Mouse (Mus musculus) adrenal gland, adult 8-10 months (tissue): ENCODE data around the gene Bnc2. TPM values are rescaled to one million over a fixed set of nuclear protein-coding genes. Genes with fewer than 3 reads are reported as not detected.

Source experiments
- DNase-seq: peaks from one replicate; pipeline ENCODE4 v3.0.0; 2022
- total RNA-seq, 4 experiments: library from RNA; stranded (reverse); gene quantifications; 2 replicates each; pipeline ENCODE4 v1.2.4; 2022

The Bnc2 gene
- total RNA-seq, 4 experiments from 2014 or later, result 11.9 to 18.9 (median 15.8) TPM

DNA sequence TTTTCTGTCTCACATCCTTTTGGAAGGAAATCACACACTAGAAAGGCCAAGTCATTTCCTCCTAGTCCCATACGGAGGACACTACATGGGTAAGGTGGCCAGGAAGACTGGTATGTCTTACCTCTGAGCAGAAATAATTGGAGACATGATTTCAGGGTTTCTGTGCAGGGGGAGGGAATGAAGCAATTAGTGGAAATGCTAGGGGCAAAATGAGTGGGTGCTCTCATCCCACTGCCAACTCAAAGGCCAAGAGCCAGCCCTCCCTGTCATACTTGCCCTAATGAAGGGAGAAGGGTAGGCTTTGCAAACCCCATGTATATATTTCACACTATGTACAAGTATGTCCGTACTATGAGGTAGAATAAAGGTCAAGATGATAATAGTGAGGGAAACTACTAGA lies 263.6 kb downstream of the Bnc2 start:
- no peak for DNase-seq

GRCm38 (mm10) chr4:84407328-84408028 lies 267.6 kb downstream of the Bnc2 start:
- DNase-seq, result peak; percentile 18

DNA sequence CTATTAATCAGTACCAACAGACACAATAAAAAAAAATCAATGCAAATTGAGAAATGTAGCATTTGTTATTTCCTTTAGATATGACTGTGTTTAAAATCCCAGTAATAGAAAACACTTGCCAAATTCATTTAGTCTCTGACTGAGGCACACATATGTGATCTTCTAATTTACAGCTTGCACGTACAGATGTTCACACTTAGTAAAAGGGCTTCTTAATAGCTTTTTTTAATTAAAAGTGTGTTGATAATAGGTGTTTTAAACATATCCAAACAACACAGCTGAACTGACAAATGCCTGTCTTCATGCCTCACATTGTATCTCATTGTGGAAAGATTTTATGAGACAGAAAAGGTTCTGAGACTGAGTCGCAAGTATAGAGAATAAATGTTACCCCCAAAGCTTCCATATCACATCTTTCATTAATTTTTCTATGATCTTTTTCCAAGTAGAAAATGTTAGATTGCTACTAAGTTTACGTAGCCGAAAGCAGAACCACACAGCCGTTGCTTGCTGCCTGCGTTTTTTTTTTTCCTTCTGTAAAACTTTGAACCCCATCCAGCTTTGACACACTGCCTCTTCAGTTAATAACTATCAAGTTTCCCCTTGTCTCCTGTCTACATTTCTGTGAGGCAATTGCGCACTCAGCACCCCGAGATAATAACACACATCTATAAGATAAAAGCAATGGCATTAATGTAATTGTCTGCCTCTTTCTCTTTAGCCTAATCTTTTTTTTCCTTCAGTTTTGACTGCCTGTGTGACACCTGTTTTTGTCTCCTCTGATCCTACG lies 271.5 kb downstream of the Bnc2 start:
- no peak for DNase-seq

DNA sequence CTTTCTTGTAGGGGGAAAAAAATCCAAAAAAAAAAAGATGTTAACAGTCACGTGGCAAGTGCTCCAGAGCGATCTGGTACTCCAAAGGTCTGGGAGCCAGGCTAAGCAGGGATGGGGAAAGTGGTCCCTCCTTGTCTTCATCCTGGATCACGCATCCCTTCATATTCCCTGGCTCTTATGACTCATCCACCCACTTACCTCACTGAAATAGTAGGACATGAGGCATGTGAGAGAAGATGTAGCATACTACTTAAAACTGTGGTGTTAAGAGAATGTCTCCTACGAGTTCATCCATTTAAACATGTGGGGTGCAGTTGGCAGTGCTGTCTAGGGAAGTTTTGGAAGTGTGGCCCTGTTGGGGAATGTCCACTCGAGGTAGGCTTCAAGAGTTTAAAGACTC lies 286.1 kb downstream of the Bnc2 start:
- no peak for DNase-seq

GRCm38 (mm10) chr4:84385156-84385555 lies 289.9 kb downstream of the Bnc2 start:
- DNase-seq, result no peak

- DNase-seq, result no peak
Measured at GRCm38 (mm10) chr4:84379289-84379688, 295.8 kb downstream of the Bnc2 start.

- DNase-seq, result no peak
Measured at GRCm38 (mm10) chr4:84377513-84377912, 297.6 kb downstream of the Bnc2 start.

DNA sequence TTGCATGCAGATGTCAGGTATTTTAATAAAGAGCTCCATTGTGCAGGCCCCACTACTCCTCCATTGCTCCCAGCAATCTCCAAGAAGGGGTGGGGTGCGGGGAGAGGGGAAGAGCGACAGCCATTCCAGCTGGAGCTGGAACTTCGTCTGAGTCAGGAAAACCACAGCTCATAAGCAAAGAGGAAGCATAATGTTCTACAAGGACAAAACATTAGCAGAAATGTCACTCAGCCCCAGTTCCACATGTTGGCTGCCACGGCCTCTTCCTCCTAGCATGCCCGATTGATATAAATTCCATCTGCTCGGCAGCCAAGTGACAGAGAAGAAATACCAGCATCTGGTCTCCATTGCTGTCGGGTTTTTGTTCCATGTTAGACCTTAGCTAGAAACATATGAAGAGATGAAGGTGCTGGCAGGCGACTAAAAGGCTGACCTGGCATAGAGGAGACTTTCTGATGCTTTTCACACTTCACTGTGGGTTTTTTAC lies 312.7 kb downstream of the Bnc2 start:
- no peak for DNase-seq

GRCm38 (mm10) chr4:84361165-84361564 lies 313.9 kb downstream of the Bnc2 start:
- DNase-seq, result no peak

DNA sequence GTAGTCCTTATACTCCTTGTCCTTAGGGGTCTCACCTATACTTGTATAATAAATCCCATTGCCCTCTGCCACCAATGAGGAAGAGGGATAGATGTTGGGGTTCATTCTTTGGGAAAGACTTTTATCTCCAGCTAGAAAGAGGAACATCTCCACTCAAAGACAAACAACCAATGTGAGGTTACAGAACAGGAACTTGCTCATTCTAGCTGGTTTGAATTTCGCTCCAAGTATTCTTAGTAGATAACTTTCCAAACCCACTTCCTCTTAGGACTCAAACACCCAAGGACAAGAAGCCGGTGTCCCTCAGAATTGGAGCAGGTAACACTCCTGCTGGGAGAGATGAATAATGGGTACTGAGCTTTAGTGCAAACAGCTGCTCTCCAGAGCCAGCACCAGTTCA lies 315.1 kb downstream of the Bnc2 start:
- DNase-seq, result no peak

DNA sequence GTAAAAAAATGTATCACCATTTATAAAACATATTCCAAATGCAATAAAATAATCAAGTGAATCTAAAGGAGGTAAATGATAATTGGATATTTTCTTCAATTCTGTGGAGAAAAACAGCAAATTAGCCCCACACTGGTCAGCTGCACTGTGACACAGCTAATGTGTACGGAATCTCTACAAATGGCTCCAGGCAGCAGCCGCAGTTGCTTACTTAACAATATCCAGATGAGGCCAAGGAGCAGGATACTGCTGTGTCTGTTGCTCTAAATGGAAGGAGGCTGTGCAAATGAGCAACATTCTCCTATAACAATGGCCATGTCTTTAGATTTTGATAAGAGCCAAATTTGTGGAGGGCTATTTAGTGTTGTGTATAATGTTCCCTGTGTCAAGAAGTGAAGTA lies 316.9 kb downstream of the Bnc2 start:
- DNase-seq, result no peak

DNA sequence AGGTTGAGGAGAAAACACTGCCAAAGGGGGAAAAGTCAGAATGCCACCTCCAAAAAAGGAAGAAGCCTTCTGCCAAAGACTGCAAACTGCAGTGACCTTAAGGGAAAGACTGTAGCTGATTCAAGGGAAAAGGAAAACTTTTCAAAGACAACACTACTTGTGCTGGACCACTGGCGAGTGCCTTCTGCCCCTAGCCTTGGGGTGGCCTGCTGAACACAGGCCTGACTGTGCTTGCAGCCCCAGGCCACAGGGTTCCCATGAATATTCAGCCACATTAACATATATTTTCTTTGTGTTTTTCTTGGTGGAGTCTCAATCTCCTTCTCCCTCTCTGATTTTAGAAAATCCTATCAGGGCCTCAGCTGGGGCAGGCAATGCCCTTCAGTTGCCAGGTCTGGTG lies 317.7 kb downstream of the Bnc2 start:
- no peak for DNase-seq

- DNase-seq, result no peak
Measured at GRCm38 (mm10) chr4:84356468-84357153, 318.5 kb downstream of the Bnc2 start.

DNA sequence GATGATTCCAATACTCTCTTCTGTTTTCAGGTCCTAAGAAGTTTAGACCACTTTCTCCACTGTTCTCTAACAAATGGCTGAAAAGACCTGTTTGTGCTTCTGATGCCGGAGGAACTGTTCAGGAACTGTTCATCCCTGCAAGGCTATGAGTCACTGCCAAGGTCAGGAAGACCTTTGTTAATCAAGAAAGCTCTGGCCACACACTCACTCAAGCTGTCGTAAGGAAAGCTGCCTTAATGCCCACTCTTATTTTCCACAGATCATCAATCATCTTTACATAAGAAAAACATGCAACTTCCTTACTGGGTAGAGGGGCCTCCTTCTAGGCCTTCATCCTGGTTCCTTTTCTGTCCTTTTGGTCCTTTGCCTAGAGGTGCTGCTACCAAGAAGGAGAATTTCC lies 322.4 kb downstream of the Bnc2 start:
- peak; percentile 20 for DNase-seq

GRCm38 (mm10) chr4:84349536-84349935 lies 325.5 kb downstream of the Bnc2 start:
- no peak for DNase-seq

- DNase-seq, result no peak
Measured at GRCm38 (mm10) chr4:84339172-84339571, 335.9 kb downstream of the Bnc2 start.

DNA sequence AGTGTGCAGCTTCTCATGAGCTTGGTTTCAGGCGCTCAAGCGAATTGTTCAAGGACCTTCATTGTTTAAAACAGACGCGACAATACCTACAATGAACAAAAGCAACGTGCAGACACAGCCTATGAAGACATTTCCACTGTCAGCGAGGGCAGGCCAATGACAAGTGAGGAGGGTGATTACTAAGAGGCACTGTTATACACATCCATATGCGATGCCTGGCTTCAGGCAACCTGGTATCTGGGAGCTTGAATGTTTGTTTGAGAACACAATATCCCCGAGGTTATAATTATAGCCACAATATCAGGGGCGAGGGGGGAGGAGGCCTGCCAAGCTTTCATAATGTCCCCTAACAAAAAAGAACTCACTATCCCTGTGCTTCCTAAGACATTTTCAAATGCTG lies 343.1 kb downstream of the Bnc2 start:
- no peak for DNase-seq

DNA sequence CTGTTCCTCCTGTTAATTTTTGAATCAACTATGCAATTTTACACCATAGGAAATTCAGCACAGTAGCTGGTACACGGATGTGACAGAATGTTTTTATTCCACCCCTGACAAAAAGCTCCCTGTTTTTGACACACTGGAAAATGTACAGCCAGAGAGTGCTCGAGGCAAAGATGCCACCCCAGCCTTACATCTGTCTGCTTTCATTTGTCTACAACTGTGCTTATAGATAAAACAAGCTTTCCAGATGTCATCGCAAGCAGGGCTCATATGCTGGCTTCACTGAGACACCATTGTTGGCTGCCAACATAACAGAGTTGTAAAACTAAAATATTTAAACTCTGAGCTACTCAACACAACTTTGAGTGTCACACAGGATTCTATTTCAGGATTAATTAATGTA lies 343.6 kb downstream of the Bnc2 start:
- no peak for DNase-seq

DNA sequence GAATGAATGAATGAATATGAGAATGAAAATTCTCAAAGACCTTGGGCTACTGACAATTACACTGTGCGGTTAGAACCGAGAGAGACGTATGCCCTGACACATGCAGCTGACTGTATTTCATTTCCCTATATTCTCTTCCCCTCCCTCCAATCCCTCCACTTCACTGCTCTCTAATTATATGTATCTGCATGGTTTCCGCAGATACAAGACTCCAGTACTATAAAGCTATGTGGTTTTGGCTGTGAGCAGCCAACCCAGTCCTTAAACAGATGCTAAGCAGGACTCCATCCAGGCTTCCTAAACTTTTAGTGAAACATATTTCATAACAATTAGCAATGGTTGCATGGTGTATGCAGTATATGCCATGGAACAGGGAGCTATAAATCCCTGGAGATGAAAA lies 344.6 kb downstream of the Bnc2 start:
- no peak for DNase-seq

GRCm38 (mm10) chr4:84329651-84330050 lies 345.4 kb downstream of the Bnc2 start:
- no peak for DNase-seq

- no peak for DNase-seq
Measured at GRCm38 (mm10) chr4:84324371-84324770, 350.7 kb downstream of the Bnc2 start.

- DNase-seq, result no peak
Measured at GRCm38 (mm10) chr4:84321598-84321997, 353.5 kb downstream of the Bnc2 start.

DNA sequence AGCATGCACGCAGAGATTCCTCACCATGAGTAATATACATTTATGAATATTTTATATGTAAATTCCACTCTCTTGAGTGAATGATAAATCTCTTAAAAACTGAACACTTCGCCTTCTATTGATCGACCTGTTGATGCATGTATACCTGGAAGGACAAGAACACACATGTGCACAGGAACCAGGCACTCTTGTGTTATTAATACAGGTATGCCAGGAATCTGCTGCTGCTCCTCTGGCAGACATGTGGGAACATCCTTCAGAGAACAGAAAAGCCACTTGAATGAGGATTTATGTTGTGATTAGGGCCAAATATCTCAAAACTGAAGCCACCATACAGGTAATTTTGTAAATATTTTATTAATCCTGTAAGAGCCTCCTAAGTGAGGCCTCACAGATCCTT lies 357.7 kb downstream of the Bnc2 start:
- DNase-seq, result no peak
